Mouse (Mus musculus): Measurements from ENCODE around the gene Piezo1.

- TF ChIP-seq CTCF (conservative IDR thresholded peaks at IDR 0.05; ENCODE audit: low read length) (no peak), POU5F1 (IDR thresholded peaks at IDR 0.05; ENCODE audit: borderline replicate concordance, low read length) (no peak)
Observed at GRCm38 (mm10) chr8:122580926-122581325, 29.8 kb upstream of the Piezo1 start.

Measured in E14TG2a.4 (cell line).